Mouse (Mus musculus) embryonic facial prominence, embryonic 11.5 days (tissue): Measurements from ENCODE around the gene March6. TPM values are rescaled to one million over a fixed set of nuclear protein-coding genes. Genes with fewer than 3 reads are reported as not detected.

ENCODE experiments used
- ATAC-seq: fragments of 200-750 bp; cut with Nextera tagmentation; replicated peaks from 2 replicates; pipeline ENCODE4 v1.8.0; 2017; ENCODE audit warnings: low read depth; ENCODE audit not compliant: insufficient number of reproducible peaks, low FRiP score, low TSS enrichment
- DNase-seq: peaks from one replicate; pipeline ENCODE4 v3.0.0-alpha.2; 2015; ENCODE audit warnings: low spot score
- H3K27ac ChIP-seq: fragments of 300-500 bp; sonication (generic); replicated peaks from 2 replicates; pipeline ENCODE4 v1.5.1; 2014; ENCODE audit warnings: mild to moderate bottlenecking, low read depth, low read length, control low read depth
- H3K27me3 ChIP-seq: fragments of 300-500 bp; sonication (generic); 2 replicates; pipeline ENCODE4 v1.6.1; 2014; ENCODE audit warnings: mild to moderate bottlenecking, low read length, moderate library complexity, mixed read lengths; ENCODE audit not compliant: control insufficient read depth, insufficient read depth
- H3K36me3 ChIP-seq: fragments of 300-500 bp; sonication (generic); replicated peaks from 2 replicates; pipeline ENCODE4 v1.6.1; 2014; ENCODE audit warnings: low read depth, mild to moderate bottlenecking, low read length, moderate library complexity, mixed read lengths; ENCODE audit not compliant: control insufficient read depth, insufficient read depth
- H3K4me1 ChIP-seq: fragments of 300-500 bp; sonication (generic); 2 replicates; pipeline ENCODE4 v1.6.1; 2014; ENCODE audit warnings: low read length, mixed read lengths; ENCODE audit not compliant: control insufficient read depth, insufficient read depth
- H3K4me2 ChIP-seq: fragments of 300-500 bp; sonication (generic); 2 replicates; pipeline ENCODE4 v1.6.1; 2014; ENCODE audit warnings: low read depth, mild to moderate bottlenecking, control low read depth, low read length, moderate library complexity
- H3K4me3 ChIP-seq: fragments of 300-500 bp; sonication (generic); 2 replicates; pipeline ENCODE4 v1.5.1; 2014; ENCODE audit warnings: low read depth, low read length, control low read depth
- H3K9ac ChIP-seq: fragments of 300-500 bp; sonication (generic); replicated peaks from 2 replicates; pipeline ENCODE4 v1.6.1; 2014; ENCODE audit warnings: mild to moderate bottlenecking, control low read depth, low read length
- H3K9me3 ChIP-seq: fragments of 300-500 bp; sonication (generic); replicated peaks from 2 replicates; pipeline ENCODE4 v1.6.1; 2016; ENCODE audit warnings: mild to moderate bottlenecking, low read length, inconsistent platforms, mixed read lengths; ENCODE audit not compliant: control insufficient read depth
- WGBS: fragments of 180-500 bp; shearing (Covaris S2); extraction: QIAGEN DNeasy Blood & Tissue Kit; methylation state at CpG from one replicate; pipeline ENCODE4 v1.1.7; 2014; 5-methylcytosine and 5-hydroxymethylcytosine counted together
- polyA plus RNA-seq: library from polyadenylated mRNA; unstranded; fragments of >200 nt; fragmentation: Nextera tagmentation; extraction: Ambion mirVana; gene quantifications from 2 replicates; pipeline ENCODE4 v1.2.1, GENCODE M21; 2014

Gene March6
- polyA plus RNA-seq, 1 experiment from 2014 or later, result 40.6 TPM

DNA sequence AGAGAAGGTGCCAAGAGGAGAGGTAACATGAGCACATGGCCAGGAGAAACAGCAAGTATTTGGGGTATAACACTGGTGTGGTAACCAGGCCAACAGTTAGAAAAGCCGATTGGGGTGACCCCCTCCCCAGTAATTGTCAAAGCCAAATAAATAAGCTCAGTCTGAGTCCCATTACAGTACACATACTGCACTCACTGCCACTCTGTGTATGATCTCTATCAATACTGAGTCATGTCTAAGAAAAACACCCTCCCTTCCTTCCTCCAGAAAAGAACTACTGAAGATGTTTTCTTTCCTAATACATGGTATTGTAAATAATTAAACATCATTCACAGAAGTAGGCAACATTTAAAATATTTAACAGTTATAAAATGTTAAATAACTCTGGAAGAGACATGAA is 28.5 kb downstream of the March6 start:
- DNase-seq (no peak), ATAC-seq (no peak)
- Histone ChIP-seq H3K4me1 (no peaks in the 10 kb centered on the region), H3K27ac (no peak overlapping the region), H3K4me2 (no peak overlapping the region), H3K36me3 (no peaks in the 10 kb centered on the region), H3K27me3 (no peaks in the 10 kb centered on the region), H3K9me3 (no peaks in the 10 kb centered on the region), H3K9ac (no peak overlapping the region), H3K4me3 (no peak overlapping the region)
- 79% methylated on average over 1 of the region's 1 CpGs for WGBS

DNA sequence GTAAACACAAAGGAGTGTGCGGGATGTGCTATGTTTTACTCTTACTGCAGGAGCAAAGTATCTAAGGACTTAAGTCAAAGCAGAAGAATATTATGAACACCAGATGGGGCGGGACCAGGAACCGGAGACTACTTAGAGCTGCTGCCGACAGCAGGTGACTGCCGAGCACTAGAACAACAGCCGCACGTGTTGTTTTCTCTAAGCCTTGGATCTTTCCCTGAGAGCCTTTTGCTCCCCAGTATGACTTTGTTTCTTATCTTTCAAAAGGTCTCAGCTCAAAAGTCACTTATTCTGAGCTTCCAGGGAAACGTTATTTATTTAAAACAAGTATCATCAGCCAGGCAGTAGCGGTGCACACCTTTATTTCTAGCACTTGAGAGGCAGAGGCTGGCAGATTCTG is 36.0 kb downstream of the March6 start:
- H3K4me2 ChIP-seq, result no peak overlapping the region
- no peaks in the 10 kb centered on the region for H3K27me3 ChIP-seq
- ATAC-seq, result no peak
- 86% methylated on average over 9 of the region's 9 CpGs for WGBS
- DNase-seq, result no peak
- H3K36me3 ChIP-seq, result peaks cover 8% of the 10 kb centered on the region
- H3K9ac ChIP-seq, result no peak overlapping the region
- no peaks in the 10 kb centered on the region for H3K9me3 ChIP-seq
- H3K4me3 ChIP-seq, result no peak overlapping the region
- no peak overlapping the region for H3K27ac ChIP-seq
- H3K4me1 ChIP-seq, result no peaks in the 10 kb centered on the region

DNA sequence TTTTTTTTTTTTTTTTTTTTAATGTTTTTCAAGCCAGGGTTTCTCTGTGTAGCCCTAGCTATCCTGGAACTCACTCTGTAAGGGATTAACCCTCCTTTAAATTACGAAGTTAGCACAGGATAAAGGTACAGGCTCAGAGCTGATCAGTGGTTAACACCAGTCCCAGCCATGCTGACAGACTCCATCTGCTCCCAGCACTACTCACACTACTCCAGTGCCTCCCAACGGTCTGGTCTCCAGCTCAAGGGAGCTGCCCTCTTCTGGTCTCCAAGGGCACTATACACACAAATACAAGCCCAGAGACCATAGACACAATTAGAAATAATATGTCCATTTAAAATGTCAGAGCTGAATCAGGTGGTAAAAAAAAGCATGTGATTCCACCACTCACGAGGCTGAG is 36.5 kb downstream of the March6 start:
- Histone ChIP-seq H3K9ac (no peak overlapping the region), H3K36me3 (peaks cover 8% of the 10 kb centered on the region), H3K9me3 (no peaks in the 10 kb centered on the region), H3K4me1 (no peaks in the 10 kb centered on the region), H3K4me2 (no peak overlapping the region), H3K27me3 (no peaks in the 10 kb centered on the region), H3K4me3 (no peak overlapping the region), H3K27ac (no peak overlapping the region)
- 78% methylated on average over 3 of the region's 3 CpGs for WGBS
- no peak for DNase-seq
- 0 out of 2 replicates have a peak, but pooled peaks have one; percentile 59 for ATAC-seq

DNA sequence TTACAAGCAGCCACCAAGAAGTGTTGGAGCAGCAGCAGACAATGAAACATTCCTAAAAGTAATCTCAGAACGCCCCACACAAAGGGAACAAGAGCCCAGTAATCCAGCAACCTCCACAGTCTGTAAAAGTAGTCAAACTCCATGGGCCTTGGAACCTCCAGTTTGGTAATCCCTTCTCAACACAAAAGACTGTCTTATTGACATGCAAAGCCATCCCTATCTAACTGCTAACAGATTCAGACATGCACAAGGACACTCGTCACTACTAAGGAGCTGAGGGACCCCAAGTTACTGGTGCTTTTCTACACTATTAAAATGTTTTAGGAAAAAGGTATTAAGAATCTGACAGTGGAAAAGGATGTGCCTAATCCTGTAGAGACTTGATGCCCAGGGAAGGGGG is 43.4 kb downstream of the March6 start:
- H3K4me1 ChIP-seq, result no peaks in the 10 kb centered on the region
- ATAC-seq (no peak), DNase-seq (no peak)
- H3K9me3 ChIP-seq, result no peaks in the 10 kb centered on the region
- H3K27ac ChIP-seq, result no peak overlapping the region
- WGBS, result 72% methylated on average over 2 of the region's 2 CpGs
- no peak overlapping the region for H3K4me2 ChIP-seq
- H3K27me3 ChIP-seq, result no peaks in the 10 kb centered on the region
- H3K9ac ChIP-seq, result no peak overlapping the region
- no peak overlapping the region for H3K4me3 ChIP-seq
- no peaks in the 10 kb centered on the region for H3K36me3 ChIP-seq

DNA sequence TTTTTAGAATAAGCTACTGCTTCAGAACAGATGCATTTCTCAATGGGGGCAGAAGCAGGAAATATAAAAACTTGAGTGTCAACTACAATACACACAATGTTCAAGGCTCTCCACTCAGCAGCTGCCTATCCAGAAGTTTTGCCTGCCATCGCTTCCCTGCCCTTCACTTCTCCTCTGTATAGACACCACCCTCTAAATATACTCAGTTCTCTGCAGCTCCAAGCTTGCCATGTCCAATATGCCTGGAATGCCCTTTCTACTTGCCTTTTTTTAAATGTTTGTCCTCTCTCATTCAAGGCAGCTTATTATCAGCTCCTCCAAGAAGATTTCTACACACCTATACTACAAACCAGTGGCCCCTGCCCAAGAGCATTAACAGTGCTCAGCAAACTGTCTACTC is 54.2 kb downstream of the March6 start:
- H3K27me3 ChIP-seq, result no peaks in the 10 kb centered on the region
- no peaks in the 10 kb centered on the region for H3K9me3 ChIP-seq
- H3K27ac ChIP-seq, result no peak overlapping the region
- ATAC-seq (no peak), DNase-seq (no peak)
- no peak overlapping the region for H3K9ac ChIP-seq
- no peak overlapping the region for H3K4me2 ChIP-seq
- H3K4me3 ChIP-seq, result no peak overlapping the region
- H3K36me3 ChIP-seq, result 0 out of 2 replicates have a peak, but pooled peaks cover 2% of the 10 kb centered on the region
- H3K4me1 ChIP-seq, result no peaks in the 10 kb centered on the region
- 100% methylated on average over 1 of the region's 1 CpGs for WGBS

DNA sequence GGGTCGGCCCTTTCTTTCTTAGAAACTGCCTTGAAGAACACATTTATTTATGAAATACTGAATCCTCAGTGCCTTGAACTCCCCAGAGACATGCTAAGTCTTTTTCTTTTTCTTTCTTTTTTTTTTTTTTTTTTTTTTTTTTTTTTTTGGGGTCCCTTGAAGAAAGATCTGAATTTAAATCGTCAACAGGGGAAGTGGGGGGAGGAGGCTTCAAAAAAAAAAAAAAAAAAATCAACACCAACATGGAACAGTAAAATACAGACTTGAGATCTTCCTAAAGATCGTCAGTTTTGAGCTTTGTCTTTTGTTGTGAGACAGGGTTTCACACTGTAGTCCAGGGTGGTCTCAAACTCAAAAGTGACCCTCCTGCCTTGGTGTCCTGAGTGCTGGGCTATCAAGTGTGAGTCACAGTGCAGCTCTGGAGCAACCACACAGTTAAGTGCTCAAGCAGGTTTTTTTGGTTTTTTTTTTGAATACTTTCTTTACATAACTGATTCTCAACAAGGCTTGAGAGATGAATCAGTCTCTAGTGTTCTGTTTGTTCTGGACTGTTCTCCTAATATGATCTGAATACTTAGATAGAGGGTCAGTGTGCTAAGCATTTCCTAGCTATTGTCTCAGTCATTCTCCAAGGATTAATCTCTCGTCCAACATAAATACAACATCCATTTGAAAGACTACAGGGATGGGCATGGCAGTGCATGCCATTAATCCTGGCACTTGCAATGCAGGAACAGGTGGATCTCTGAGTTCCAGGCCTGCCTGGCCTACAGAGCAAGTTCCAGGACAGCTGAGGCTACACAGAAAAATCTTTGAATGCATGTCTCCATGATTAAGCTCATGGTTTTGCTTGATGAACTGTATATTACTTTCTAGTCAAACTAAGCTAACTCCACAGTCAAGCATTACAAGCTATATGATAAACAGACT is 57.9 kb downstream of the March6 start:
- ATAC-seq, result no peak

DNA sequence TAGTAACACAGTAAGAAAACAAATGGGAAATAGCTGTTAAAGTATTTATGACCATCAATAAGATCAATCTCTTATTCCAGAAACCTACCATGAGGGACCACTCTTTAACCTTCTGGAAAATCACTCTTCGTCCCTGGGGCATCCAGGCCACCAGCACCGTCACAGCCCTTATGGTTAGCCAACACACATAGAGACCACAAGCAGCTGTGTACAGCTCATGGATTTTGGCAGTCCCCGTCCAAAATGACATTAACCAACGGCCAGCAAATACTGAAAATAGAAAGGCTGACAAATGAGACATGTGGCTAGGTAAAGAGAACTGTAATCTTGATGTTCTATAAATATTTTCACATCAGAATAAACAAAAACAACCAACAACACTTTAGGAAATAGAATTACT is 59.3 kb downstream of the March6 start:
- no peak overlapping the region for H3K4me3 ChIP-seq
- H3K9me3 ChIP-seq, result no peaks in the 10 kb centered on the region
- 89% methylated on average over 4 of the region's 4 CpGs for WGBS
- no peak overlapping the region for H3K9ac ChIP-seq
- ATAC-seq (no peak), DNase-seq (no peak)
- H3K27ac ChIP-seq, result no peak overlapping the region
- H3K4me2 ChIP-seq, result no peak overlapping the region
- H3K36me3 ChIP-seq, result no peaks in the 10 kb centered on the region; the same call in 1 of the 2 replicates
- no peaks in the 10 kb centered on the region for H3K27me3 ChIP-seq
- H3K4me1 ChIP-seq, result no peaks in the 10 kb centered on the region

More for the DNA sequence above, 57.9 kb downstream of the March6 start:
- H3K36me3 ChIP-seq, result no peaks in the 10 kb centered on the region
- WGBS, result 80% methylated on average over 4 of the region's 4 CpGs
- H3K9ac ChIP-seq, result no peak overlapping the region
- H3K27ac ChIP-seq, result no peak overlapping the region
- H3K4me2 ChIP-seq, result no peak overlapping the region
- DNase-seq, result no peak
- no peak overlapping the region for H3K4me3 ChIP-seq
- no peaks in the 10 kb centered on the region for H3K9me3 ChIP-seq
- H3K27me3 ChIP-seq, result no peaks in the 10 kb centered on the region
- no peaks in the 10 kb centered on the region for H3K4me1 ChIP-seq

GRCm38 (mm10) chr15:31469497-31469896 is 61.4 kb downstream of the March6 start:
- Histone ChIP-seq H3K4me2 (no peak overlapping the region), H3K36me3 (no peaks in the 10 kb centered on the region; the same call in 1 of the 2 replicates), H3K4me1 (no peaks in the 10 kb centered on the region), H3K27me3 (no peaks in the 10 kb centered on the region), H3K4me3 (no peak overlapping the region), H3K27ac (no peak overlapping the region), H3K9ac (no peak overlapping the region), H3K9me3 (no peaks in the 10 kb centered on the region)
- ATAC-seq (no peak), DNase-seq (no peak)
- WGBS, result 89% methylated on average over 4 of the region's 4 CpGs
